Mouse (Mus musculus) right cerebral cortex, postnatal 25 days (tissue): ENCODE data around the gene Mllt1.

Source experiments
- DNase-seq: peaks from one replicate; pipeline ENCODE4 v3.0.0; 2022

Mllt1 gene

GRCm38 (mm10) chr17:56935363-56936131 is at the start of gene Mllt1:
Gene Mllt1, minus strand, starts transcription at chr17:56935415.
- DNase-seq, result peak; percentile 100

- DNase-seq, result no peak
These were observed 49.7 kb upstream of the Mllt1 start for GRCm38 (mm10) chr17:56984886-56985285.

- DNase-seq, result no peak
These were observed 46.8 kb upstream of the Mllt1 start, which contains the start of gene Acer1 for GRCm38 (mm10) chr17:56982013-56982412. Gene Acer1, minus strand, starts transcription at chr17:56982126.

GRCm38 (mm10) chr17:56981049-56981448 is 45.8 kb upstream of the Mllt1 start:
- DNase-seq, result no peak

GRCm38 (mm10) chr17:56979524-56979923 is 44.3 kb upstream of the Mllt1 start:
- DNase-seq, result no peak

GRCm38 (mm10) chr17:56976531-56977390 is 41.5 kb upstream of the Mllt1 start:
- no peak for DNase-seq

- no peak for DNase-seq
These were observed 40.2 kb upstream of the Mllt1 start for GRCm38 (mm10) chr17:56975391-56975790.

GRCm38 (mm10) chr17:56974708-56975240 is 39.6 kb upstream of the Mllt1 start:
- DNase-seq, result no peak

GRCm38 (mm10) chr17:56973956-56974707 is 38.9 kb upstream of the Mllt1 start:
- DNase-seq, result no peak

GRCm38 (mm10) chr17:56970081-56970480 is 34.9 kb upstream of the Mllt1 start:
- DNase-seq, result no peak

- no peak for DNase-seq
These were observed 34.1 kb upstream of the Mllt1 start for GRCm38 (mm10) chr17:56969321-56969720.

GRCm38 (mm10) chr17:56963646-56964045 is 28.4 kb upstream of the Mllt1 start:
- DNase-seq, result no peak

- no peak for DNase-seq
These were observed 27.6 kb upstream of the Mllt1 start for GRCm38 (mm10) chr17:56962642-56963405.

GRCm38 (mm10) chr17:56961880-56962279 is 26.7 kb upstream of the Mllt1 start:
- no peak for DNase-seq

GRCm38 (mm10) chr17:56958667-56959066 is 23.5 kb upstream of the Mllt1 start:
- no peak for DNase-seq

- no peak for DNase-seq
These were observed 22.7 kb upstream of the Mllt1 start for GRCm38 (mm10) chr17:56957763-56958429.

- no peak for DNase-seq
These were observed 19.7 kb upstream of the Mllt1 start for GRCm38 (mm10) chr17:56954871-56955270.

GRCm38 (mm10) chr17:56952639-56953038 is 17.4 kb upstream of the Mllt1 start:
- DNase-seq, result no peak

GRCm38 (mm10) chr17:56950915-56951314 is 15.7 kb upstream of the Mllt1 start:
- DNase-seq, result no peak

GRCm38 (mm10) chr17:56938751-56939150 is 3.5 kb upstream of the Mllt1 start:
- no peak for DNase-seq

- DNase-seq, result no peak
These were observed 1.5 kb upstream of the Mllt1 start for GRCm38 (mm10) chr17:56936731-56937130.
